Mouse (Mus musculus): ENCODE measurements around the gene Klhdc8b.

- TF ChIP-seq HCFC1 (IDR thresholded peaks at IDR 0.05; ENCODE audit: borderline replicate concordance, insufficient read depth, low read length) (no peak), CHD2 (IDR thresholded peaks at IDR 0.05; ENCODE audit: low read depth, low read length) (no peak), ZNF384 (IDR thresholded peaks at IDR 0.05; ENCODE audit: low read depth, low read length) (no peak), ZC3H11A (IDR thresholded peaks at IDR 0.05; ENCODE audit: borderline replicate concordance, low read depth, low read length) (no peak)
These were observed 47.4 kb upstream of the Klhdc8b start for GRCm38 (mm10) chr9:108508776-108509175.
